Mouse (Mus musculus) bone marrow macrophage, adult 2 months (primary cell): ENCODE results near the gene Top2a. TPM values are rescaled to one million over a fixed set of nuclear protein-coding genes. Genes with fewer than 3 reads are reported as not detected.

ENCODE experiments used
- H3K27ac ChIP-seq: 2 replicates; pipeline ENCODE4 v1.5.1; 2012; ENCODE audit warnings: low read depth, low read length; ENCODE audit not compliant: insufficient read depth
- H3K4me1 ChIP-seq: 2 replicates; pipeline ENCODE4 v1.6.1; 2012; ENCODE audit warnings: low read length; ENCODE audit not compliant: control insufficient read depth, insufficient read depth
- H3K4me3 ChIP-seq: 2 replicates; pipeline ENCODE4 v1.5.1; 2012; ENCODE audit warnings: mild to moderate bottlenecking, low read length, moderate library complexity; ENCODE audit not compliant: insufficient read depth
- CTCF ChIP-seq: IDR thresholded peaks from 2 replicates; pipeline ENCODE4 v1.5.1; 2012; ENCODE audit warnings: low read depth, mild to moderate bottlenecking, low read length, moderate library complexity
- POLR2A ChIP-seq: IDR thresholded peaks from 2 replicates; pipeline ENCODE4 v1.6.1; 2012; ENCODE audit warnings: mild to moderate bottlenecking, low read depth, low read length, borderline replicate concordance
- polyA plus RNA-seq: library from polyadenylated mRNA; stranded (reverse); fragments of >200 nt; gene quantifications from 2 replicates; pipeline ENCODE4 v1.2.4, GENCODE M21; 2012; ENCODE audit not compliant: missing spikeins, insufficient read depth, insufficient read length

The Top2a gene
- polyA plus RNA-seq, 1 experiment, result 154 TPM

DNA sequence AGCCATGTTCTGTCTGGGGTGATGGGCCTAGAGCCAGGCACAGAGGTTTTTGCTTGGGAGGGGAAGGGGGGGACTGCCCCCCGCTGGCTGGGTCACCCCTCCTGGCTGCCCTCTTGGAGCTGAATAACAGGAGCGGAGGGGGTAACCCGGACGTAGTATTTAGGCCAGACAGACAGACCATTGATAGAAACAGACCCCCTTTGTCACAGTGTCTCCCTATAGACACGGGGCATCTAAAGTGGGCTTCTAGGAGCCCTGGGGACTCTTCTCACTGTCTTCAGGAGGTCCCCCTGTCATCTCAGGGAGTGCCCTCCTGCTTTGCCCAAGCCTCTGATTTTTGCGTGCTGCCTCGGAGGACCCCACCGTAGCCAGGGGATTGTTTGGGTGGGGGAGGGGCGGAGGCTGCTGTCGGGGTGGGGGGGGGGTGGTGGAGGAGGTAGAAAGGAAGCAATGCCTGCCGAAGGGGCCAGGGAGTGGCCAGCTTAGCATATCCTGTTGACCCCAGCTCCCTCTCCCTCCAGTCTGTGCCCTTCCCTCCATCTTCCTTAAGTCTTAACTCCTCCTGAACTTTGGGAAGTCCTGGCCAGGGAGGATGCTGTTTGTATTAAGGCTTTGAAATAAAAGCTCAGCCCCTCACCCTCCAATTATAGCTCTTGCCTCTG, 58.4 kb downstream of the Top2a start:
- Histone ChIP-seq H3K4me3 (no peak overlapping the region), H3K27ac (no peak overlapping the region), H3K4me1 (peaks cover 20% of the 10 kb centered on the region)
- no peak for TF ChIP-seq POLR2A
- TF ChIP-seq CTCF, result no peak

DNA sequence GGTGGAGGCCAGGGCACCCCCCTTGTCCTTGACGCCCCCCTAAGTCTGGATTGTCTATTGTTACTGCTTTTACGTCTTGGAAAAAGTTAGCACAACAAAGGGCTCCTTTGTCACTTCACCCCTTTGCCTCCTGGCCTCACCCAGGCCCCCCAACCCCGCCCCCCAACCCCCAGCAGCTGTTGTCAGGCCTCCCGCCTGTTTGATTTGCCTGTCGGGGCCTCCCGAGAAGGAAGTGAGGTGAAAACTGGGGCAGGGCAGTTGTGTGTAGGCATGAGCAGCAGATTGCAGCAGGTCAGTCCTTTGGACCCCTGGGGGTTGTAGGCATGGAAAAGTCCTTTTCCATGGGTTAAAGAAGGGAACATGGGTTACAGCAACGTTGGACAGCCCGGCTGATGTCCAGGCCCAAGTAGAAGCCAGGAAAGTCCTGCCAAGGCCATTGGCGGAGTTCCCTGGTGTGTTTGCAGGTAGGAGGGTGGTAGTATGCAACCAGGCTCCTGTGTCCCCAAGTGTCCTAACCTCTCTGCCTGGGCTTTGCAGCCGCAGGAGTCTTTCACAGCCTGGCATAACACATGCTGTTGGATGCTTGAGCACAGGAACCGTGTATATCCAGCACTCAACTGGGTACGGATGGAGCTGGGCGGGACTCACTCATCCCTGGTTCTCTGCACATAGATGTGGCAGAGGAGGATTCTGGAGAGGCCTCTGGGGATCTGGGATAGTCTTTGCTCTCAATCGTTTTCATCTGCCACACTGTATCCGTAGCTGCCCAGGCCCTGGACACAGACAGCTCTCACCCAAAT, 59.2 kb downstream of the Top2a start:
- peaks cover 20% of the 10 kb centered on the region for H3K4me1 ChIP-seq
- H3K4me3 ChIP-seq, result no peak overlapping the region
- H3K27ac ChIP-seq, result no peak overlapping the region
- TF ChIP-seq CTCF, result no peak
- TF ChIP-seq POLR2A, result no peak

DNA sequence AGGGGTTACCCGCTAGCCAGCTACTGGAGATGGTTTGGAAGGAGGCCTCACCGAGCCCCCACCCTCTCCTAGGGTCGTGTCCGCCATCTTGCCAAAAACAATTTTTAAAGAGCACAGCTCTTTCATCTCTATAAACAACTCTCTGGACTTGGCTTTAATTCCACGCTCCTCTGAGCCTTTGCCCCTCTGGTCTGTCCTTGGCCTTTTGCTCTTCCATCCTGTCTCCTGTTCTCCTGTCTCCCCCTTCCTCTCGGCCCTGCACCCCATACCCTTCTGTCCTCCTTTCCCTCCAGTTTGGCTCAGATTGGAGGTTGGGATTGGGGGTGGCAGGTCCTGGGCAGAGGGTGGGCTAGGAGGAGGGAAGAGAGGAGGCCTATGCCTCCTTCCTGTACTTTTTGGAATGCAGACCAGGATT, 59.8 kb downstream of the Top2a start:
- Histone ChIP-seq H3K4me1 (peaks cover 20% of the 10 kb centered on the region), H3K4me3 (peak overlapping the region; percentile 44; the same call in 1 of the 2 replicates), H3K27ac (no peak overlapping the region)
- no peak for TF ChIP-seq CTCF
- no peak for TF ChIP-seq POLR2A

DNA sequence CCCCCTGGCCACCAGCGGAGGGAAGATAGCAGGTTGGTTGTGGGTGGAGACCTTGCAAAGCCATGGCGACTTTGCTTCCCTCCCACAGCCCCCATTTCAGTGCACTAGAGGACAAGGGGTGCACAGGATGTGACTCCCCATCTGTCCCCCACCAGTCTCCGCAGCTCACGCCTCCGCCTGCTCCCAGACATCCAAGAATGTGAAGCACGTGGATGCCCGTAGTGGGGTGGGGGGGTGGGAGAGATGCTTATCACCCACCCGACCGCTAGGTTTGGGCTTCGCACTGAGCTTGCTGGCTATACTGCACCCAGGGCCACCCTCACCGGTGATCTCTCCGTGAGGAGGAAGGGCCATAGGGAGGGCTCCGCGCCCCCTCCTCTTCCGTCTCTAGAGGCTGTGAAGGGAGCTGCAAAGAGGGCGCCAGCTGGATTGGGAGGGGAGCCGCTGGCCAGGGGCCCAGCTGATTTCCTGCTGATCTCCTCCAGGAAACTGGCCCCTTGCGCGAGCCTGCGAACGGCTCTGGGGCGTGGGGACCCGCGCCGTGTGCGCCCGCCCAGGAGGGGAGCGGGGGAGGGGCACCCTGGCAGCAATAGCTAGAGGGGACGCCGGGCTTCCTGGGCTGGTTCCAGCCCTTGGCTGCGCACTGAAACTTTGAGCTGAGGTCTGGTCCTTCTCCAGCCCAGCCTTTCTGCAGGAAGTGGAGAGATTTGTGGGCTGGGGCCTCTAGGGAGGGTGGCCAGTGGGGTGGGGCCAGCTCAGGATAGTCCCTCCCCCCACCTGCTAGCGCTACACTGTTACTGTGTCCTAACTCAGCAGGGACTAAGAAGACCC, 60.6 kb downstream of the Top2a start:
- H3K27ac ChIP-seq, result no peak overlapping the region
- TF ChIP-seq POLR2A (no peak), CTCF (no peak)
- H3K4me1 ChIP-seq, result peaks cover 22% of the 10 kb centered on the region
- peak overlapping the region; percentile 44 for H3K4me3 ChIP-seq

DNA sequence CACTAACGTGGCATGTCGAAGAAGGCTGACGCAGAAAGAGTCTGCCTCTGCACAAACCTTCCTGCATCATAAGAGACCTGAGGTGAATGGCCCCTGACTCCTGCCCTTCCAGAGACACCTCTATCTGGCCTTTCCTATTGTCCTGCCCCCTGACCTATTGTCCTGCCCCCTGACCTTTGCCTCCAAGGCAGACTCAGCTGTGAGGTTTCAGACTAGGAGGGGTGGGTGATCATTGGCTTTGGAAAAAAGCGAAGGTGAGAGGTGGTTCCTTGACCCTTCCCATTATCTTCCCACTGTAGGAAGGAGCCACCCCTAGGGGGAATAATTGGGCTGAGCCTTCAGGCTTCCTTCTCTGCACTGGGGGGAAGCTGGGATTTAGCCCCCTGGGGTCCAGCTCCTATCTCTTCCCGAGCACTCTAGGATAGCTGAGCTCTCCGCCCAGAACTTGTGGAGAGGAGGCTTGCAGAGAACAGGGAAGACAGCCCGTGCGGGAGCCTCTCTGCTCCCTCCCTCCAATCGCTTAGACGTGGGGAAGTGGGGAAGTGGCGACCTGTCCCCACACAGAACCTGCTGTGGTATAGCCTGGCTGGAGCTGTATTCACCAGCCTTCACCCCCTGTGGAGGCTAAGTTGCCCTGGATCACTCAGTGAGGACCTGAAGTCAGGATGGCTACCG, 61.4 kb downstream of the Top2a start:
- Histone ChIP-seq H3K4me3 (no peak overlapping the region), H3K27ac (no peak overlapping the region), H3K4me1 (peaks cover 25% of the 10 kb centered on the region)
- no peak for TF ChIP-seq POLR2A
- no peak for TF ChIP-seq CTCF

DNA sequence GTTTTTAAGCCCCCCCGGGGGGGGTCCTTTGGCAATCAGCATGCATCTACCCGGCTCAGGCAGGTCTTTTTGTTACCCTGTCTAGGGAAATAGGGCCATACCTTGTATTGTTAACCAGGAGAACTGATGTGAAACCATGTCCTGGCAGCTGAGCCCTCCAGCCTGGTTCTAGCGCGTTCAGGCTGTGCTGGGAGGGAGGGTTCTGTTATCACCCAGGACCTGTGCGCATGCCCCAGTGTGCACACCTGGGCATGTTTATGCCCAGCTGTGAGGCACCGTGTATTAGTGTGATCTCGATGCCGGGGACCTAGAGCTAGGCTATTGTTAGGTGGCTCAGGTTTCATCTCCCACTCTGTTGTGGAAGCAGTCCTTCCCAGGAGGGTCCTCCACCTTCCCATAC, 62.2 kb downstream of the Top2a start:
- no peak for TF ChIP-seq POLR2A
- TF ChIP-seq CTCF, result no peak
- Histone ChIP-seq H3K4me1 (peaks cover 25% of the 10 kb centered on the region), H3K27ac (no peak overlapping the region), H3K4me3 (no peak overlapping the region)

DNA sequence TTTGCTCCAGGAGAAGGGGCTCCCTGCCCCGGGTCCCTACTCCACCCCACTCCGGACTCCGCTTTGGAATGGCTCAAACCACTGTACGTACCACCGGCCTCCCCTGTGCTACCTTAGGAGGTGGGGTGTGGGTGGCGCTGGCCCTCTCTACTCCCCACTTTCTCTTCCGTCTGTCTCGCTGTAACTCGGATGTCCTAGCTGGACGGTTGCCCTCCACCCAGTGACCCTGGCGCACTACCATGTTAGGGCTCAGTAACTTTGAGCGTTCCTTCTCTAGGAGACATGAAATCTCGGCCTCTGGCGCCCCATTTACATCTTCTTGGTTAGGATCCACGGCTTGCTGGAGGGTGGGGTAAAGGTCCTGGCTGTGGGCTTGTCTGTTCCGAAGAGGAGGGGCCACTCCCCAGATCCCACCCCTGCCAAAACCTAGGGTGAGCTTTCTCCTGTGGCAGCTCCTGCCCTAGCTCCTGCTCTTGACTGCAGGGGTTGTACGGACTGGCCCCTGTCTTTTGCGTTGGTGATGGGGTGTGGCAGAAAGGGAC, 62.9 kb downstream of the Top2a start:
- no peak overlapping the region for H3K27ac ChIP-seq
- TF ChIP-seq CTCF, result no peak
- TF ChIP-seq POLR2A, result no peak
- H3K4me3 ChIP-seq, result peak overlapping the region; percentile 63
- H3K4me1 ChIP-seq, result peaks cover 25% of the 10 kb centered on the region

DNA sequence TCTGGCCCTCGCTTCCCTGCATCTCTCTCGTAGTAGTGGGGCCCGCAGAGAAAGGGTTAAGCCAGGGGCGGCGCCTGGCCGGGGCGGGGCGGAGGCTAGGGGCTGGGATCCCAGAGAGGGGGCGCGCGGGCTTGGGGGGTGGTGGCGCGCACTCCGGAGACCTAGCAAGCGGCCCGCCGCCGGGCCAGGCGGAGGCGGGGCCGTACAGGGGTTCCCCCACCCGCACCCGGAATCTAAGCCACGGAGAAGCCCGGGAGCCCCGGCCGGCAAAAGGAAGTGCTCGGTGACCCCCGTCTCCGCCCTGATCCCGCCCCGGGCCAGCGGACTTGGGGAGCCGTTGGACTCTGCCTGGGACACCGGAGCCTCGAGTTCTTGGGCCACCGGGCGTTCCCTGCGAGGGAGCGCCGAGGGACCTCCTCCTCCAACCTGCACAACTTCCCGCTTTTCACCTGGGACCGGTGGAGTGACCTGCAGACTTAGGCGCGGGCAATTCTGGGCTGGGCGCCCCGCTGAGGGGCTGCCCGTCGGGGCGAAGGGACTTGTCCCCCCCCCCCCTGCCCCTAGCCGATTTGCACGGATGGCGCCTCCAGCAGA, 63.6 kb downstream of the Top2a start:
- TF ChIP-seq POLR2A (no peak), CTCF (no peak)
- peak overlapping the region; percentile 41; the same call in 1 of the 2 replicates for H3K27ac ChIP-seq
- peaks cover 29% of the 10 kb centered on the region for H3K4me1 ChIP-seq
- H3K4me3 ChIP-seq, result peak overlapping the region; percentile 63
